Mouse (Mus musculus): ENCODE data around the gene Ube2c.

DNA sequence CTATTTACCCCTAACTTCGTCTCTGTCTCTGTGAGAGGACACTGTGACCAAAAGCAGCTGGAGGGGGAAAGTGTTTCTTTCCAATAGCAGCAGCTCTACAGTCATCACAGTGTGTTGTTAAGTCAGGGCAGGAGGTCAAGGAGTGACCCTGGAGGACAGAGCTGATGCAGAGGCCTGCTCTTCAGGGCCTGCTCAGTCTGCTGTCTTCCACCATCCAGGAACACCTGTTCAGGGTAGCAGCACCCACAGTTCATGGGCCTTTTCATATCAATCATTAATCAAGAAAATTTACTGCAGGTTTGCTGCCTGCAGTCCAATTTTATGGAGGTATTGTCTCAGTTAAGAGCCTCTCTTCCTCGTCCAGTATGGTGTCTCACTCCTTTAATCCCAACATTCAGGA is 43.9 kb downstream of the Ube2c start:
- no peak for TF ChIP-seq EP300 (IDR thresholded peaks at IDR 0.05; ENCODE audit: low read depth)
- no peak for TF ChIP-seq CTCF (IDR thresholded peaks at IDR 0.05; ENCODE audit: low read depth)

Measured in liver, embryonic 14.5 days (tissue).